Mouse (Mus musculus): ENCODE measurements around the gene Ccdc149.

Gene Ccdc149

GRCm38 (mm10) chr5:52370901-52371300 lies 100.4 kb downstream of the Ccdc149 start:
- no peak for DNase-seq (ENCODE audit: low spot score)

- DNase-seq (ENCODE audit: low spot score), result no peak
Measured at GRCm38 (mm10) chr5:52367866-52368840, 103.2 kb downstream of the Ccdc149 start.

GRCm38 (mm10) chr5:52366661-52367060 lies 104.7 kb downstream of the Ccdc149 start:
- DNase-seq (ENCODE audit: low spot score), result no peak

- no peak for DNase-seq (ENCODE audit: low spot score)
Measured at GRCm38 (mm10) chr5:52365930-52366329, 105.4 kb downstream of the Ccdc149 start.

GRCm38 (mm10) chr5:52364521-52364920 lies 106.8 kb downstream of the Ccdc149 start:
- no peak for DNase-seq (ENCODE audit: low spot score)

GRCm38 (mm10) chr5:52363468-52364150 lies 107.7 kb downstream of the Ccdc149 start, which contains the start of gene Sod3:
Gene Sod3 (plus strand): TSS chr5:52363791.
- DNase-seq (ENCODE audit: low spot score), result peak; percentile 77

GRCm38 (mm10) chr5:52362776-52363467 lies 108.4 kb downstream of the Ccdc149 start:
- DNase-seq (ENCODE audit: low spot score), result no peak

- DNase-seq (ENCODE audit: low spot score), result peak; percentile 27
Measured at GRCm38 (mm10) chr5:52360286-52361049, 110.9 kb downstream of the Ccdc149 start.

GRCm38 (mm10) chr5:52358120-52358519 lies 113.2 kb downstream of the Ccdc149 start:
- DNase-seq (ENCODE audit: low spot score), result no peak

- DNase-seq (ENCODE audit: low spot score), result no peak
Measured at GRCm38 (mm10) chr5:52357175-52357754, 114.1 kb downstream of the Ccdc149 start.

- DNase-seq (ENCODE audit: low spot score), result no peak
Measured at GRCm38 (mm10) chr5:52355612-52356011, 115.7 kb downstream of the Ccdc149 start.

GRCm38 (mm10) chr5:52354441-52354840 lies 116.9 kb downstream of the Ccdc149 start:
- DNase-seq (ENCODE audit: low spot score), result no peak

GRCm38 (mm10) chr5:52352730-52353129 lies 118.6 kb downstream of the Ccdc149 start:
- DNase-seq (ENCODE audit: low spot score), result no peak

GRCm38 (mm10) chr5:52351561-52351960 lies 119.8 kb downstream of the Ccdc149 start:
- no peak for DNase-seq (ENCODE audit: low spot score)

- DNase-seq (ENCODE audit: low spot score), result no peak
Measured at GRCm38 (mm10) chr5:52350451-52350850, 120.9 kb downstream of the Ccdc149 start.

GRCm38 (mm10) chr5:52346890-52347289 lies 124.4 kb downstream of the Ccdc149 start:
- no peak for DNase-seq (ENCODE audit: low spot score)

- DNase-seq (ENCODE audit: low spot score), result no peak
Measured at GRCm38 (mm10) chr5:52339134-52339533, 132.2 kb downstream of the Ccdc149 start.

- no peak for DNase-seq (ENCODE audit: low spot score)
Measured at GRCm38 (mm10) chr5:52335590-52335989, 135.7 kb downstream of the Ccdc149 start.

GRCm38 (mm10) chr5:52332120-52332519 lies 139.2 kb downstream of the Ccdc149 start:
- DNase-seq (ENCODE audit: low spot score), result no peak

All from ovary, postnatal 36 days (tissue).